Mouse (Mus musculus): ENCODE measurements around the gene Alox8.

Alox8 gene

DNA sequence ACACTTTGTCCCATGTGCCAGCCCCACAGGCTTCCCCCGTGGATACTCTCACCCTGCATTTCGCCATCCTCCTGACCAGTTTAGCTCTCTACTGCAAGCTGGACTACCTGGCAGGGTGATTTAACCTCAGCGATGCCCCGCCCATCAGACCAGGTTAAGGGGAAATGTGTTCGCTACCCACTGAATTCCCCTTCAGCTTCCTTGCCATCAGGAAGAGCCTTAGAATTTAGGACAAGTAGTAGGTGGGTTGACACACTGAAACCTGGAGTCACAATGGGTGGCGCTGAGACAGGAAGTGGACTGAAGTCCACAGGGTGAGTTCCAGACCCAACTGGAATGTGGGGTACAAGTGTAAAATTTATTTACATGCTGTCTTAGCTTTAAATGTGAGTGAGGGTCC is at the start of gene Alox8:
Gene Alox8 (minus strand): TSS at position 101 of the 400 bp plus-strand sequence.
- no peak for DNase-seq

DNA sequence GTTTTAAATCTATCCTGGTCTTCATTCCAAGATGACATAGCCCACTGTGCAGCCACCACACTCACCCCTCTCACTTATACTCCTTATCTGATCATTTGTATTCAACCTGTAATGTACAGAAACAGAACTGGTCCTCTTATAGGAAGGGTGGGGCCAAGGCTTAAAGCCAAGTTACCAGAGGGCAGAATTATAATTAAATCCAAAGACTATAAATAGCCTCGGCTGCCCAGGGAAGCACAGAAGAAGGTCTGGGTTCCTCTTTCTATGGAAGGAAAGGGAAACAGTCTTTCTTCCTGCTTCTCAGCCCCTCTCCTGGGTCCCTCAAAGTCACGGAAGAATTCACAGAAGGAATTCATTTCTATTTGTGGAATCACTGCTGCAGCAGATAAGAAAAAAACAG is 48.0 kb upstream of the Alox8 start:
- DNase-seq: peak in 1 of 2 experiments; percentile 15

DNA sequence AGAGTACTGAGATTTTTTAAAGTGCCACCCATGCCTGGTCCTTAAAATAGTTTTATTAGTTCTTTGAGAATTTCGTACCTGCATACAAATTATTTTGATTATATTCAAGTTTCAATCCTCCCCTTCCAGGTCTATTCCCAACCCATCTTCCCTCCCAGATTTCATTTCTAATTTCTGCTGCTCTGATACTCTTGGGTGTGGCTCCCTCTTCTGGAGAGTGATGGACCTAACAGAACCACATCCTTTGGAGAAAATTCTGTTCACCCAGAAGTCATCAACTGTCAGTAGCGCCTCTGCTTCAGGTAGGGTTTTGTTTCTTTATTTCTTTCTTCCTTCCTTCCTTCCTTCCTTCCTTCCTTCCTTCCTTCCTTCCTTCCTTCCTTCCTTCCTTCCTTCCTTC is 47.3 kb upstream of the Alox8 start:
- DNase-seq: peak; percentile 12 to 43

DNA sequence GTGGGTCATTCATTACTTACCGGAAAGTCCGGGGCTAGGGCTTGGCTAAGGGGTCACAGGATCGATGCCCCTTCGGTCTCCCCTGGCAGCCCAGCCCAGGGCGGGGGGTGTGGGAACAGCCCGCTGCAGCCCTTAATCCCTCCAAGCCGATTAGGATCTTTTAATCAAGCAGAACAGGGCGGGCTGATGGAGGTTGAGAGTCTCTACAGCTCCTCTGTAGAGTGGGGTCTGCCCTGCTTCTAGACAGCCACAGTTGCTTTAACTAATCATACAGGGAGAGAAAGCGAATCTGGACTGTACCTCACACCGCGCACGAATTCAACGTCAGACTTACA is 39.2 kb upstream of the Alox8 start, which contains the start of gene Gucy2e:
Gene Gucy2e (minus strand): TSS at position 111 of the 335 bp plus-strand sequence.
- no peak for DNase-seq

DNA sequence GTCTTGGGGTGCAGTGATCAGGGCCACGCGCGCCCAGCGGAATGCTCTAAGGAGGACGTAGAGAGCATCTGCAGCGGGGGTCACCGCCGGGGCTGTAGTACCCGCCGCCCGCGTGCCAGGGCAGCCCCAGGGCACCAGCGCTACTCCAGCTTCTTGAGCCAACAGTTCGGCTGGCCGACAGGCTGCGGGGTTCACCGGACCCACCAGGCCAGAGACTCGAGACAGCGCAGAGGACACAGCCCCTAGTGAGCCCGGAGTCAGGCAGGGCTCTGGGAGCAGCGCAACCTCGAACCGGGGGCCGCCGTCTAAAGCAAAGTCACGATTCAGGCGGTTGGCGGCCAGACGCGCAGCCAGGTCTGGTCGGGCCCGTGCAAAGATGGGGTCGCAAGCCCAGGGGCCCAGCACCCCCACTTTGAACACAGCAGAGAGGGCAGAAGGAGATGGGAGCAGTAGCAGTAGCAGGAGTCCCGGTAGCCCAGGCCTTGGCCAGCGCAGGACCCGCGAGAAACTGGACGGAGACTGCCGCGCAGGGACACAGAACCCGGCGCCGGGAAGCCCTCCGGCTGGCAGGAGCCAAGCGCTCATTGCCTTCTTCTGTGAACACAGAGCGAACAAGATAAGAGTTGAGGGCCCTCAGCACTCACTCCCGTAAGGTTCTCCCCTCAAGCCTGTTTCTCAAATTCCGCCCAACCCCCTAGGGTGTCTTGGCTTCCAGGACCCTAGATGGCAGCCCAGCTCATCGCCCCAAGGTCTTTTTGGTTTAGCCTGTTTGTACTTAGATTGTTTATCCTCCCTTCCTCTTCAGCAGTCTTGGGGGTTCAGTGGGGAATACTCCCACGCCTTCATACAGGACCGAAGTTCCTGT is 38.6 kb upstream of the Alox8 start:
- DNase-seq: no peak

DNA sequence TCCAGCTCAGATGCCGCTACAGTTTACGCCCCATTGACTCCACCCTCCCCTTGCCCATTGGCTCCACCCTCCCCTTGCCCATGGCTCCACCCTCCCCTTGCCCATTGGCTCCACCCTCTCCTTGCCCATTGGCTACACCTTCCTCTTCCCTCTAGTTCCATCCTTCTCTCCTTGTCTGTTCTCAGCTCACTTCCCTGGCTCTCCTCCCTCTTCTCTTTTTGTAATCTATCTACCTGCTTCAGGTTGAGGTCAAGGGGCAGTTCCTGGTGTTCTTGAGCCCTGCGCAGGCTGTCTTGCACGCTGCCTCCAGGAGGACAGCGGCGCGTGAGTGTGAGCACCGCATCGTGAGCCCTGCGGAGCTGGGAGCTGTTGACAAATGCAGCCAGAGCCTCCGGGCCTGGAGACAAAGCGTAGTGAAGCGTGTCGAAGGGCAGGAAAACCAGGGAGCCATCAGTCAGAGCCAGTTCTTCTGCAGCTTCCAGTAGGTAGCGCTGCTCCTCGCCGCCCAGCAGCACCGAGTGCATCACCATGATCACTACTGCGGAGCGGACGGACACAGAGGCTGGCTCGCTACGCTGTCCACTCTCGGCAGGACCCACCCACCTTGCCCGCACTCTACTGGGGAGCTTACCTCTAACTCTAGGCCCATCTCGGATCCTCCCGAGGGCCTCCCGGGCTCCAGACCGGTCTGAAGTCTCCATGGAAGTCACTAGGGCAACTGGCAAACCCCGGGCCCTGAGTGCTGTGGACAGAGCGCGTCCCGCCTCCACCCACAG is 37.8 kb upstream of the Alox8 start:
- DNase-seq: peak; percentile 54 to 68

DNA sequence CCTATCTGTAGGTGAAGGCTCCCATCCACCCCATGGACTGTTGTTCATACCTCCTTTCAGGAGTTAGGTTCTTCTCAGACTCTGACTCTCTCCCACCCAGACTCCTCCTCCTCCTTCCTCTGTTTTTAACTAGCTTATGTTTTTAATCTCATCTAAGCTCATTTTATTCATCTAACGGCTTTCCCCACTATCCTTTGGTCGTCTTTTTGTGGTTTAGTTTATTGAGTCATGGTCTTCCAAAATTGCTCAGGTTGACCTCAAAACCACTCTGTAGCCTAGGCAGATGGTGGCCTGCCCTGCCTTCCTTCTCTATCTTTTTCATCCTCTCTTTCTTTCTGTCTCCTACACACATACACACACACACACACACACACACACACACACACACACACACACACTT is 35.5 kb upstream of the Alox8 start:
- no peak for DNase-seq

DNA sequence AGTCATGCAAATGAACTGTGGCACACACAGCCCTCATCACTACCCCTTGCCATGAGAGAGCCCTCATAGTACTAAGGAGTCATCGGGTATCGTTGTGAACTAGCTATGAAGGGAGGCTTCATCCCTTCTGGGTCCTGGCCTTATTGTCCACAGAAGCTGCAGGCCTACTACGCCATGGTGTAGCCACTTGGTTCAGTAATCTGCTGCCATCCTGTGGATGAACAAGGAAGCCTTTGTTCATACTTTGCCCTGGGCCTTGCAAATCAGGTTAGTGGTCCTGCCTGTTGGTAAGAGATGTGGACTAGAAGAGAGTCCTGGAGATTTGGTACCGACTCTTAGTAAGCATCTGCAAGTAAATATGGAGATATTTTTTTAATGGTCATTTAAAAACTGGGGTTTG is 32.8 kb upstream of the Alox8 start:
- no peak for DNase-seq

DNA sequence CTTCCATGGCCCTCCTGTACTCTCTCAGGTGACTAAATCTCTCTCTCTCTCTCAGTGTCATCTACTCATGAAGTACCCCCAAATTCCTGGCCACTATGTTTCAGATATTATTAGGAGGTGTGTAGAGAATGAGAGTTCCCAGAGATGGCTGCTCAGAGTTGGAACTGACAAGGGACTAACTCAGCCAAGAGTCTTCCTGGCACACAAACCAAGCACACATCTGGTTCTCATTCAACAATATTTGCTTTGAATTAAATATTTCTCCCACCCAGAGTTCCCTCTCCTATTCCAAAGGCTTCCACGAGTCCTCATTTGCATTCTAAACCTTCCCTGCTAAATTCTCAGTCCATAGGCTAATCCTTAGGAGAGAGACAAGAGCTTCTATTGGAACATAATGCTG is 28.1 kb upstream of the Alox8 start:
- no peak for DNase-seq

DNA sequence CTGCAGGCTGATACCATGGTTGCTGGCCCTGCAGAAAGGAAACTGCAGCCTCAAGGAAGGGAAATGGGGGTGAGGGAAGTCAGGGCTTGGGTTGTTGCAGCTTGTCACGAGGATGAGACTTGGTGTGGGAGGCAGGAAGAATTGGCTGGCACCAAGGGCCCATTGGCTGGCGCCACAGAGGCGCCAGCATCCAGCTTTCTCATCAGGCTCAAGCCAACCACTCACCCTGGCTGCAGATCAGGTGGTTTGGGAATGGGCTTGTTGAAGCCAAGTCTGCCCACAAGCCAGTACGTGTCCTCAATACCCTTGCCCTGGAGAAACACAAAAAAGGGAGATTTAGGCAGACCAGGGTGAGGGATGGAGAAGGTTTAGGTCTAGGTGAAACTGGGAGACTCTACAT is 25.5 kb upstream of the Alox8 start:
- DNase-seq: no peak

DNA sequence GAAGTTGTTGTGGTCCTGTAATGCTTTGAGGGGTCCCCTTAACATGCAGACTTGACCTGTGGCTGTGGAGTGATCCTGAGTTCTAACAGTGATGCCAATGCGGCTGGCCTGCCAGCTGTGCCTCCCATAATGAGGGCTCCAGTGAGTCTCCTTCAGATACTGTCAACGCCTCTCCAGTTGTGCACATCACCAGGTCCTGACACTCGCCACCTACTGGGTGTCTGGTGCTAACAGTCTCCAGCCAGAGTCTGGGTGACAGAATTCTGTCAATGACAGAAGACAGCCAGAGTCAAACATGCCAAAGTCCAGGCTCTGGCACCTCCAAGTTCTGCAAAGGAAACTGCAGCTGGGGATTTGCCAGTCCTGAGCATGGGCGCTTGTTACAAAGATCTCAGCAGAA is 23.4 kb upstream of the Alox8 start:
- DNase-seq: no peak

DNA sequence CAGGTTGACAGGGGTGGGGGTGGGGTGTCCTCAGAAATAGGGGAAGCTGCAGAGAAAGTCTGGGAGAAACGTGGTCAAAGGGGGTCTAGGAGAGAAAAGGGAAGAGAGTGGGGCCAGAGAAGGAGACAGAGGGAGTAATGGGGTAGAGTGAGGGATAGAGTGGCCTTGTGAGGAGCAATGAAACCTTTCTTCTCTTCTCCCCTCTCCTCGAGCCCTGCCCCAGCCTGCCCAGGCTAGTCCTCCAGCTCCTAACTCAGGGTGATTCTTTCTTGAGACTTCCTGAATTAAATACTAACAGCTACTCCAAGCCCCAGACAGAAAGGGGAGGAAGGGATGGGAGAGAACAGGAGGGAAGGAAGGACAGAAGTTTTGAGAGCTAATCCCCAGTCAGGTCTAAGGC is 21.0 kb upstream of the Alox8 start:
- no peak for DNase-seq

DNA sequence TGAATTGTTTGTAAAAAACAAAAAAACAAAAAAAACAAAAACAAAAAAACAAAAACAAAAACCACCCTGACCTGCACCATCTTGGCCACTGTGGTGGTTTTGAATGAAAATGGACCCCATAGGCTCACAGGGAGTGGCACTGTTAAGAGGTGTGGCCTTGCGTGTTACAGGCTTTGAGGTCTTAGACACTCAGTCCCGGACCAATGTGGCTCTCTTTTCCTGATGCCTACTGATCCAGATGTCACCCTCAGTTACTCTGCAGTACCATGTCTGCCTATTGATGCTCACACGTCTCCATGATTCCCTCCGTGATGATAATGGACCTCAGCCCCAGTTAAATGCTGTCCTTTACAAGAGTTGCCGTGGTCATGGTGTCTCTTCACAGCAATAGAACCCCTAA is 19.8 kb upstream of the Alox8 start:
- no peak for DNase-seq

DNA sequence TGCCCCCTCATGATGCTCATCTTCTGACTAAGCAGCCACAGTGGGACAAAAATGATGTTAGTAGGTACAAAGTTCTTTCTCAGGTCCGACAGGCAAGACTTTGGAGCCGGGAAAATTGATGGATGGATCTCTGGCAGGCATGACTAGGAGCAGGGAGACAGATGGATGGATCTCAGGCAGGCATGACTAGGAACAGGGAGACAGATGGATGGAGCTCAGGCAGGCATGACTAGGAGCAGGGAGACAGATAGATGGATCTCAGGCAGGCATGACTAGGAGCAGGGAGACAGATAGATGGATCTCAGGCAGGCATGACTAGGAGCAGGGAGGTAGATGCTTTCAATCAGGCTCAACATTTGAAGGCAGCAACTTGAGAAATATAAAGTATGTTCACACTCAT is 13.8 kb upstream of the Alox8 start:
- DNase-seq: no peak

DNA sequence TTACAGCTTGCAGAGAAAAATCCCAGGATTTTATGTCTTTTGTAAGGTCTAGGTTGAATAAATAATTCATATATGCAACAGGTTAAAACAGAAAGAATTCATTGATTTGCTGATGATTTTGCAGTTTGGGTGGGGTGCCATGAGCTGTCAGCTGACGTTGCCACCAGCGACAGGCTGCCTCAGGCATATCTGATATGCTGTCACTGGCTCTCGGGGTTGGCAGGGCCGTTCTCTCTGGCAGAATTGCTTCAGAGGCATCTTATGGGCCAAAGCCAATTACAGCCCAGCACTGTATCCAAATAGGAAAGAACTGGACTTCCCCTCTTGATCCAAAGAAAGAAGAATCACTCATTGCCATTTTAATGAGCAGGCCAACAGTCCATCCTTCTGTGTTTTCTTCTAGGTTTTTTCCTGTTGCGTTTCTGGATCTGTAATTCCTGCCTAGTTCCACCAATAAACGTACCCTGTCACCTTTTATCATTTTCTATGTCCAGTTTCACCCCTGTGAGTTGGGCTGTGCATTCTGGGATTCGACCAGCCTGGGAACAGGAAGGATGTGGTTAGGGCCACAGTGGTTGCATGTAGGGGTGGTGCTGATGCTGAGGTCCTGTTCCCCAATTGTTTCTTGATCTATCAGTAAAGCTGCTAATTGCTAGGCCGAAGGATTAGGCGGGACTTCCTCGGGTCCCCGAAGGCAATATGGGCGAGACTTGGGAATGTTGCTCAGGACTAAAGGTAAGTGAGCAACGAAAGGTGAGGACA is 5.0 kb upstream of the Alox8 start:
- no peak for DNase-seq

DNA sequence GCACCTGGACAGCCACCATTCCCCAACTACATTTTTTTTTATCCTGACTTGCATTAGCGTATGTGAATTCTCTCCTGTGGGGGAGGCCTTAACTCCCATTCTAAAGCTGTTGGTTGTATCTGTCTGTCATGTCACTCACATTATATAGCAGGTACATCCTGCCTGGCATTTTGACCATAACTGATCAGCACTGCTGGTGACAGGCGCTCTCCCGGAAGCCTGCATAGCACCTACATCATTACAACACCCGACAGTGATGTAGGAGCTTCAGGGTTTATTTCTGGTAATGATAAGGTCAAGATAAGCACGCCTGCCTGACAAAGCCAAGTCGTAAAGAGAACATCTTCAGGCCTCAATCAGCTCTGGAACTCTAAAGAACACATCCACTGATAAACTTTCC is 2.6 kb upstream of the Alox8 start:
- no peak for DNase-seq

DNA sequence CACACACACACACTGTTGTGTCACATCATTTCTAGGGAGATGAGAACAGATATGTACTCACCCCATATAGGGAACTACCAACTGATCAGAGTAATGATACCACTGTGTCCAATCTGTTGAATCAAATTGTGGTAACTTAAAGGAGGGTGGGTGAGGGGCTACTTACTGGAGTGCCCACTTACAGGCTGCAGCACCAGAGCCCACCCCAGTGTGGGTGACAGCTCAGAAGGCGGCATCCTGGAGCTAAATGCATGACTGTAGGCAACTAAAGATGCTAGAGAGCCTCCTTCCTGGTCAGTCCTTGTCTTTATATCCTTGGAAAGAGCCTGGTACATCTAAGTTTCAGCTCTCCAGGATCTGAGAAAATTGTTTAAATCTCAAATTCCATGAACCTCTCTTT is 1.6 kb upstream of the Alox8 start:
- DNase-seq: no peak

DNA sequence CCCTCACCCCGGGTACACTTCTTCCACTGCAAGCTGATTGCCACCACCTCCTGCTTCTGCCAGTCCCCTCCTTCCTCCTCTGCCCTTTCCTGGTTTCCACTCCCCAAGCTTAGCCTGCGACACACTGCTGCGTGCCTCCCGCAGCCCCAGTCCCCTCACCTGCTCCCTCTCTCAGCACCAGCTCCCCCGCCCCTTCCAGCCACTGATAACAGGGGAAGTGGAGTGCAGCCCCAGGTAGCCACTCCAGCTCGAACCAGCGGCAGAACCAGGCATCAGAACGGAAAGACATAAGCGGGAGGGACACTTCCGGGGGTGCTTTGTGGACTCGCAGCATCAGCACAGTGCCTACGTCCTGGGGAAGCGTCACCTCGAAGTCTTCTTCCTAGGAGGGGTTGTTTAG is 449 bp downstream of the Alox8 start:
- DNase-seq: no peak

DNA sequence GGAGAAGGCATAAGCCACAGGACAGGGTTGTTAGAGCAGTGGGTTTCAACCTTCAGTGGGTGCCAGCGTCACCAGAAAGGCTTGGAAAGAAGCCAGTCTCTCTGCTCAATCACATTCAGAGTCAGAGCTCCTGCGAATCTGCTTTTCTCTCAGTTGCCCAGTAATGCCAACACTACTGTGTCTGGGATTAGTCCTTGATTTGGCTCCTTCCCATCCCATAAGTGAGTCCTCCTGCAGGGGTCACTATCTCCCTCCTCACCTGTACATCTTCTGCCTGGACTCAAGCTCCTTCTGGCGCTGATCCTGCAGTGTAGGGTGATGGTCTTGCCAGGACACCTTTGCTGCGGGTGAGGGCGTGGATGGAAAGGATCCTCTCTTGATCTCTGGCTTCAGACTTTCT is 877 bp downstream of the Alox8 start:
- no peak for DNase-seq

DNA sequence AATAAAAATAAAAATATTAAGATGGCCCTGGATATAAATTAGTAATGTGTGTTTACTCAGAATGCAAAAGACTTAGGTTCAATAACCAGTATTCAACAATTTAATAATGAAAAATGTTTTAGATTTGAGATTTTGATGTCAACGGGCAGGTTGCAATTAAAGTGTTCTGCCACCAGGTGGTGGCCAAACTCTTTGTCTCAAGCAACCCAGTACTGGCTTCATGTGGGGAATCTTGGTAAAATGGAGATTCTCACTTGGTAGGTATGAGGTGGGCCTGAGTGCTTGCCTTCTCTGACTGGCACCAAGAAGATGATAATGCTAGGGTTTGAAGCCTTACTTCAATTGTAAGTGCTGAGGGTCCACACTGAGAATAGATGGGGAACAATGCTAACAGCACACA is 4.8 kb downstream of the Alox8 start:
- peak in 1 of 2 experiments; percentile 15 for DNase-seq

DNA sequence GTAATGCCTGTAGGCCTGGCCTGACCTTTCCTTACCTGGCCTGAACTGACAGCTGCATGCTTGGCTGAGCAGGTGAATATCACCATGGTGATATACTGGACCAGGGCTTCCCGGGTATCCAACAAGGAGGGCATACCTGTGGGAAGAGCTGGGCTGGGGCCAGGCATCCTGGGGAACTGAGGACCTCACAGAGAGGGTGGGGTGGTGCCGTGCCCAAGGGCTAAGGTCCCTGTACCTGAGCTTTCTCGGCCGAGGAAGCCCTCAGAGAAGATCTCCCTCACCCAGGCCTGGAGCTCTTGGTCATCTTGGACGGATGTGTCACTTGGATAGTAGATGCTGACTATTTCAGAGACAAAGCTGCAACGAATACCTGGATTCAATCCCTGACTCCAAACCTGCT is 11.7 kb downstream of the Alox8 start:
- DNase-seq: no peak

DNA sequence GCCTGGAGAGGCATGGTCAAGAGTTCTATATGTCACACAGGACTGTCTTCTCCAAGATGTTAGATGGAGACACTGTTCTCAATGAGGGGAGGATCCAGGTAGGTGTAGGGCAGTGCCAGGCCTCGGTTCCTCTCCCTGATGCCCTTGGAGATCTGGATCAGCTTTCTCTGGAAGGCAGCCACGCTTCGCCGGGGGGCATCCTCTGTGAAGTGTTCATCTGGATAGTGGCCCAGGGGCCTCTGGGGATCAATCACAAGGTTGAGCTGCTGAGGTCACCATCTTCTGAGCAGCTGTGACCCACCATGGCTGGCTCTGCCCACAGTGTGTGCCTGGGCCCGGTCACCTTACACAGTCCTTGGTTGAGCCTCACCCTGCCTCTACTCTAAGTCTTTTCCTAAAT is 12.6 kb downstream of the Alox8 start:
- DNase-seq: no peak

DNA sequence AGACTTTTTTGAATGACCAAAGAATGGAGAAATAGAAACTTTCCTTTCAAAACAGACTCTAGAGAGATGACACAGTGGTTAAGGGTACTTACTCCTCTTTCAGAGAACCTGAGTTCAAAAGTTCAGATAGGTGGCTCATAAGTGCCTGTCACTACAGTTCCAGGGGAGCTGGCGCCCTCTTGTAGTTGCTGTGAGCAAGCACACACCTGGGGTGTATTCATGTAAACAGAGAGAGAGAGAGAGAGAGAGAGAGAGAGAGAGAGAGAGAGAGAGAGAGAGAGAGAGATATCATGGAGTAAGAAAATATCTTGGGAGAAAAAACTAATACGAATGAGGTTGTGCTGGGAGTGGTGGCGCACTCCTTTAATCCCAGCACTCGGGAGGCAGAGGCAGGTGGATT is 17.5 kb downstream of the Alox8 start:
- DNase-seq: no peak

DNA sequence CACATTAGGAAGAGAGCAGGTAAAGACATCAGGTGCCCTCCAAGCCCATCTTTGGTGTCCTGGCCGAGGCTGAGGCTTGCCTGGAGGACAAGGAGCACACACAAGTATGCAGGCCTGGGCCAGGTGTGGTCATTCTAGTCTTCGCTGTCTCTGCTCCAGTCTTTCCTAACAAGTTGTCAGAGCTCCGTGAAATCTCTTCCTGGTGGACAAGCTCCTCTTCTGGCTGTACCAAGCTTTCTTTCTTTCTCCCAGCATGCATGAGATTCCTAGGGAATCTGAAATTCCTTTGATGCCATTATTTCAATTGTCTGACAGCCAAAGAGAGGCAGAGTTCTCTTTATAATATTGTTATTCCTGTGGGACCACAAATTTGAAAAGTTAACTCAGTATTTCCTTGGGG is 18.1 kb downstream of the Alox8 start:
- DNase-seq: no peak

Data from kidney, adult 8-10 months (tissue).